Mouse (Mus musculus): ENCODE results near the gene Cldn3. TPM values are rescaled to one million over a fixed set of nuclear protein-coding genes. Genes with fewer than 3 reads are reported as not detected.
"Not testable (repeated sequence)": the region's sequence is repeated elsewhere in the genome, so short reads cannot be mapped to it uniquely, and the experiment has no call there.

The Cldn3 gene
- under 1 TPM; 0.81 to 0.82 TPM for total RNA-seq (2021)
- long read RNA-seq, experiment 1, partial matches to known transcripts = 0 of 1 reads
- long read RNA-seq, experiment 1, other reads (novel, unspliced or antisense) = 0 of 1 reads
- long read RNA-seq, experiment 2 = 0 reads

- Histone ChIP-seq H3K27ac (no peak within 1 kb of the TSS), H3K4me3 (no peak within 1 kb of the TSS; the same call in 1 of the 2 replicates)
- DNase-seq (ENCODE audit: extremely low spot score in 1 of 2, low spot score in 2 of 2) = no peak
- no peak for TF ChIP-seq CTCF (IDR thresholded peaks at IDR 0.05)
- intact Hi-C loops (cut with DNase I) = no loop called here
These were observed at the start of gene Cldn3 for GRCm38 (mm10) chr5:134985633-134986297. Gene Cldn3 (plus strand): TSS chr5:134986214.

GRCm38 (mm10) chr5:134936626-134937185 lies 49.3 kb upstream of the Cldn3 start:
- DNase-seq (ENCODE audit: extremely low spot score in 1 of 2, low spot score in 2 of 2) = no peak
- Histone ChIP-seq H3K27ac (no peak overlapping the region), H3K4me3 (no peak overlapping the region)
- no peak for TF ChIP-seq CTCF (IDR thresholded peaks at IDR 0.05)
- intact Hi-C loops (cut with DNase I) = no loop called here

DNA sequence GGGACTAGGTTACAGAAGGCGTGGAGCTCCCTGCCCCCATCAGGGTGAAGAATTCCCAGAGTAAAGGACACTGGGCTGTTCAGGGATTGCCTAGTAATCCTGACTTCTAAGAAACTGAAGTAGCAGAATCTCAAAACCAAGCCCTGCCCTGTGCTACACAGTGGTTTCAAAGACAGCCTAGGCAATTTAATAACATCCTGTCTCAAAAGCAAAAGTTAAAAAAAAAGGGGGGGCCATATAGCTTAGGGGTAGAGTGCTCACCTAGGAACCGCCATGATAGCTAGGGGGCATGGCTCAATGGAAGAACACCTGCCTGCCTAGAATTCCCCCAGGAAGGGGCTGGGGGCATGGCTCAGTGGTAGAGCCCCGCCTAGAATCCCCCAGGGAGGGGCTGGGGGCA lies 46.9 kb upstream of the Cldn3 start:
- Histone ChIP-seq H3K4me3 (no peak overlapping the region), H3K27ac (no peak overlapping the region)
- no peak for TF ChIP-seq CTCF (IDR thresholded peaks at IDR 0.05)
- intact Hi-C loops (cut with DNase I) = no loop called here
- no peak for DNase-seq (ENCODE audit: extremely low spot score in 1 of 2, low spot score in 2 of 2)

- H3K27ac ChIP-seq; DNase-seq (ENCODE audit: extremely low spot score in 1 of 2, low spot score in 2 of 2); intact Hi-C loops (cut with DNase I); H3K4me3 ChIP-seq: not testable (repeated sequence)
These were observed 46.5 kb upstream of the Cldn3 start for GRCm38 (mm10) chr5:134939554-134939953.

GRCm38 (mm10) chr5:134941472-134942209 lies 44.4 kb upstream of the Cldn3 start:
- no peak for DNase-seq (ENCODE audit: extremely low spot score in 1 of 2, low spot score in 2 of 2)
- Histone ChIP-seq H3K27ac (no peak overlapping the region), H3K4me3 (no peak overlapping the region)
- intact Hi-C loops (cut with DNase I) = no loop called here
- no peak for TF ChIP-seq CTCF (IDR thresholded peaks at IDR 0.05)

GRCm38 (mm10) chr5:134942740-134943139 lies 43.3 kb upstream of the Cldn3 start:
- intact Hi-C loops (cut with DNase I) = no loop called here
- no peak overlapping the region for H3K27ac ChIP-seq
- no peak for TF ChIP-seq CTCF (IDR thresholded peaks at IDR 0.05)
- no peak overlapping the region for H3K4me3 ChIP-seq
- no peak for DNase-seq (ENCODE audit: extremely low spot score in 1 of 2, low spot score in 2 of 2)

DNA sequence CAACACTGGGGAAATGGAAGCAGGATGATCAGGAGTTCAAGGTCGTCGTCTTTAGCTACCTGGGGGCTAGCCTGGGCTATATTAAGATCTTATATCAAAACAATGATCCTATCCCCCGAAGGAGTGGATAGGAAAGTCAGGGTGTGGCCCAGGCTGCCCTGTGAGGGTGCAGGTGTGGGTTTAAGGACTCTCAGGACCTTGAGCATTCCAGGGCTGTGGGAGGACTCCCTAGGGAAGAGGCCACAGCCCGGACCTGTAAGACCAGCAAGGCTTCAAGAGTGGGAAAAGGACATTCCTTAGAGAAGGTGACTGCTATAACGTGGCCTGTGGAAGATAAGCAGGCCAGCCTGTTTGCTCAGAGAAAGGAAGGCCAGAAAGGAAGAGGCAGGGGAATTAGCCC lies 41.8 kb upstream of the Cldn3 start:
- no peak overlapping the region for H3K27ac ChIP-seq
- no peak for TF ChIP-seq CTCF (IDR thresholded peaks at IDR 0.05)
- intact Hi-C loops (cut with DNase I) = no loop called here
- DNase-seq (ENCODE audit: extremely low spot score in 1 of 2, low spot score in 2 of 2) = no peak
- no peak overlapping the region for H3K4me3 ChIP-seq

DNA sequence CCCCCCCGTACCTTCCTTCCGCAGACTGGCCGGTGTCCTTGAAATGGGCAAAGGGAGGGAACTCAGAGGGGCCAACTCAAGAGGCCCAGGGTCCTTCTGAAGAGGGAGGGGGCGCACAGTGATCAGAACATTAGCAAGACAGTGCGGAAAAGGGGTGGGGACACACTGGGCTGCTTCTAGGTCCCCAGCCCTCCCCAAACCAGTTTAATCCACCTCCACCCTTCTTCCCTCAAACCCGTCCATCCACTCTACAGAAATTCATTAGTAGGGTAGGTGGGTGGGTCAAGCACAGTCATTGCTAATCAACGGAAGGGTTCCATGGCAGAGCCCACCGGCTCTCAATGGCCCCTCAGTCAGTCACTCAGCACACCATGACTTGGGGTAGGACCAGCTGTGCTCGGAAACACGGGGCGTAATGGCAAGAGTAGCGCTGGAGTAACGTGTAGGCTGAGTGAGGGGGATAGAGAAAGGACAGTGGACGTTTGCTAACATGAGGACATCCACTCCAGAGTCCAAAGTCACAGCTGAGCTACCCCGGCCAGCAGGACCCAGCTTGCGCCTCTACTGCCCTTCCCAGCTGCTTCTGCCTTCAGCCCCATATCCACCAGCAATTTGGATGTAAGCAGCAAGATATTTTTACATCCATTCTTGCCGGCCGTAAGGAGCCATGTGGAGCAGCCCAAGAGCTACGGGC lies 40.6 kb upstream of the Cldn3 start:
- intact Hi-C loops (cut with DNase I) = no loop called here
- DNase-seq (ENCODE audit: extremely low spot score in 1 of 2, low spot score in 2 of 2) = no peak
- H3K4me3 ChIP-seq = no peak overlapping the region
- TF ChIP-seq CTCF (IDR thresholded peaks at IDR 0.05) = no peak
- no peak overlapping the region for H3K27ac ChIP-seq

GRCm38 (mm10) chr5:134946063-134946856 lies 39.8 kb upstream of the Cldn3 start:
- no peak for TF ChIP-seq CTCF (IDR thresholded peaks at IDR 0.05)
- intact Hi-C loops (cut with DNase I) = no loop called here
- no peak for DNase-seq (ENCODE audit: extremely low spot score in 1 of 2, low spot score in 2 of 2)
- no peak overlapping the region for H3K27ac ChIP-seq
- no peak overlapping the region for H3K4me3 ChIP-seq

DNA sequence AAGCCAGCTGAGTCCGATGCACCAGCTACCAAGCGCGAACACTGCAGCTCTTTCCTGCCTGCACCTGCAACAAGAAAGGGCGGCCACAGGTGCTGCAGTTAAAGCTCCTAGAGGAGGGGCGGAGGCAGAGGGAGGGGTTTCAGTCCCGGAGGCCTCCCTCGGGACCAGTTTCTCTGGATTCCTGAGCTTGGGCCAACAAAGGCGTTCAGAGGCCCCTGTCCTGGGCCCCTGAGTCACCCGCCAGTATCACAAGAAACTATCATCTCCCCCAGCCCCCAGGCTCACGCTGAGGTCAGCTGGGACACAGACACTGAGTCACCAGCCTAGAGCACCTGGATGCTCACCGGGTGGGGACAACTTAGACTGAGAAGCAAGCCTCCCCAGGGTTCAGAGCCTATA lies 39.2 kb upstream of the Cldn3 start, which contains the start of gene Cldn4:
Gene Cldn4 (minus strand): TSS at position 78 of the 399 bp plus-strand sequence.
- no peak for TF ChIP-seq CTCF (IDR thresholded peaks at IDR 0.05)
- intact Hi-C loops (cut with DNase I) = no loop called here
- Histone ChIP-seq H3K4me3 (no peak within 1 kb of the TSS), H3K27ac (no peak within 1 kb of the TSS)
- no peak for DNase-seq (ENCODE audit: extremely low spot score in 1 of 2, low spot score in 2 of 2)

DNA sequence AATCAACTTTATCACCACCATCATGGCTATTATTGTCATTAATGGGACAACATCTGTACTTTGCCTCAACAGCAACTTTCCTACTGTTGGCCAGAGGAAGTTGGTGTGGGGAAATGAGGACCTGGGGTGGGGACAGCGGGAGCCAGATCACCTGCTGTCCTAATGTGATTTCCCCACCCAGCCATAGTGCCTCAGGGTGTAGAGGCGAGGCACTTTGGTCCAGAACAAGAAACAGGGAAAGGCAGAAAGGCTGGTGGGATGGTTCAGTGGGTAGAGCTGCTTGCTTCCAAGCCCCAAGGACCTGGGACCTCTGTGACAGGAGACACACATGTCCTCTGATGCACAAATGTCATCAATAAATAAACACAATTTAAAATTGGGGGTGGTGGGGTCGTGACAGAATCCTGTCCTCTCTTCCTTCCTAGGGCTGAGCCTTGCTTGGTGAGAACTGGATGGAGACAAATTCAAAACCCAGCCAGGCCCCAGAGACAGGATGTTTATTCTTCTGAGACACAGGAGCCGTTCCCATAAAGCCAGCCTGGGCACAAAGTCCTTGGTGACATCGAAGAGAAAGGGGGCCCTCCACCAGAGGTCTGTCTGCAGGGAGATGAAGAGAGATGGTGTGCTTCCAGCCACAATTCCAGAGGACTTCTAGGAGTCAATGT lies 38.5 kb upstream of the Cldn3 start:
- Histone ChIP-seq H3K27ac (no peak overlapping the region), H3K4me3 (no peak overlapping the region)
- intact Hi-C loops (cut with DNase I) = no loop called here
- no peak for TF ChIP-seq CTCF (IDR thresholded peaks at IDR 0.05)
- DNase-seq (ENCODE audit: extremely low spot score in 1 of 2, low spot score in 2 of 2) = no peak
